Mouse (Mus musculus): Measurements from ENCODE around the gene Gm3776.
"Not testable (repeated sequence)": the region's sequence is repeated elsewhere in the genome, so short reads cannot be mapped to it uniquely, and the experiment has no call there.

DNA sequence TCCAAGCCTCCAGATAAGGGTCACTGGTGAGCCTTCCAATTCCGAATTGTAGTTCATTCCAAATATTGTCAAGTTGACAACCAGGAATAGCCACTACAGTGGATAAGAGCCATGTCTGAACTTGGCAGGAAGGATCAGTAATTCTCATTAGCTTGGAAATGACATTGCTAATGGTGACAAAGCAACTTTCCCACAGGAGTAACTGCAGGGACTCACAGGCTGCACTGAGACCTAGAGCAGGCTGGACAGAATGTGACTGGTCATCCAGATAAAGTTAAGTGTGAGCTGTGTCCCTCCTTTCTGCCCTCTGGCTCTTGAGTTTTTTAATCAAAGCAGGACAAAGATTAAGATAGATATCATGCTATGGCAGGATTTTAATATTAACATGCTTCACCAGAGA is 32.1 kb downstream of the Gm3776 start:
- not testable (repeated sequence) for TF ChIP-seq POLR2A (IDR thresholded peaks at IDR 0.05; ENCODE audit: control insufficient read depth, extremely low read depth, insufficient read depth, low read length, poor library complexity); CTCF (IDR thresholded peaks at IDR 0.05; ENCODE audit: borderline replicate concordance, control insufficient read depth, extremely low read depth, insufficient read depth, low read length, poor library complexity)

Measured in thymus, adult 2 months (tissue).